Mouse (Mus musculus) spleen, adult 2 months (tissue): ENCODE results near the gene Gm17018.

Experiments
- CTCF ChIP-seq: fragments of 200-500 bp; IDR thresholded peaks from 2 replicates; pipeline ENCODE4 v1.5.1; 2011; ENCODE audit warnings: mild to moderate bottlenecking, inconsistent platforms; ENCODE audit not compliant: insufficient read depth, insufficient read length, insufficient replicate concordance; ENCODE audit errors: extremely low read depth
- POLR2A ChIP-seq: fragments of 200-500 bp; IDR thresholded peaks from 2 replicates; pipeline ENCODE4 v1.6.1; 2011; ENCODE audit warnings: low read depth, low read length, inconsistent platforms

DNA sequence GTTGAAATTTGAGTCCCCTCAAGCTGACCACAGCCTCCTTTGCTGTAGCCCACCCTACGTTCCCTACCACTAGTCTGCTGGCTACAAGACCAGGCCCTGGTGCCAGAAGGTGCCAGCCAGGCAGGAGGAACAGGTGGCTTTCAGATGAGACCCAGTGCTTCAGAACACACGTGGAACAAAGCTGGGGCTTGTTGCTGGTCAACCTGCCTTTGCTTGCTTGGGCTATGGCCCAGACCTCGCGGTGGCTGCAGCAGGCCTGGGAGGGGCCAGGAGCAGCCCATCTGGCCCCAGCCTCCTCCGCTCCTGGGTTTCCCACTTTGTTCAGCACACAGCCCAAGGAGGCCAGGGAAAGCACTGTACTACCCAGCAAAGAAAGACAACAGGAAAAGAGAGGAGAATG lies 50.4 kb downstream of the Gm17018 start:
- TF ChIP-seq CTCF (no peak), POLR2A (no peak)
